Mouse (Mus musculus) megakaryocyte progenitor cell, adult 5-6 weeks (primary cell): ENCODE measurements around the gene Arhgap18. TPM values are rescaled to one million over a fixed set of nuclear protein-coding genes. Genes with fewer than 3 reads are reported as not detected.

Source experiments
- ATAC-seq: replicated peaks from 2 replicates; pipeline ENCODE4 v1.8.0; 2016; ENCODE audit warnings: mild to moderate bottlenecking, moderate TSS enrichment, inconsistent platforms; ENCODE audit not compliant: poor library complexity
- total RNA-seq, 2 experiments: library from RNA; stranded (forward) in 1 of 2; stranded (reverse) in 1 of 2; fragments of 157-497, 149-512 nt in 1 of 2; fragments of 200-1000 nt in 1 of 2; gene quantifications; 2 replicates each; pipeline versions ENCODE4 v1.2.3 to v1.2.4; 2015 to 2017

Gene Arhgap18
- total RNA-seq, 2 experiments from 2014 or later: 34.6 to 36.9 TPM

- no peak; the same call in 1 of the 2 replicates for ATAC-seq
Observed at GRCm38 (mm10) chr10:26827315-26827714, 74.1 kb downstream of the Arhgap18 start.

GRCm38 (mm10) chr10:26828412-26829137, 75.4 kb downstream of the Arhgap18 start:
- peak; percentile 54 for ATAC-seq

- no peak for ATAC-seq
Observed at GRCm38 (mm10) chr10:26832068-26832467, 78.8 kb downstream of the Arhgap18 start.

- no peak for ATAC-seq
Observed at GRCm38 (mm10) chr10:26832669-26833249, 79.5 kb downstream of the Arhgap18 start.

GRCm38 (mm10) chr10:26833393-26833792, 80.2 kb downstream of the Arhgap18 start:
- no peak for ATAC-seq

- no peak for ATAC-seq
Observed at GRCm38 (mm10) chr10:26849311-26849710, 96.1 kb downstream of the Arhgap18 start.

- ATAC-seq: no peak
Observed at GRCm38 (mm10) chr10:26849854-26850253, 96.6 kb downstream of the Arhgap18 start.

GRCm38 (mm10) chr10:26854556-26855100, 101.4 kb downstream of the Arhgap18 start:
- no peak for ATAC-seq

GRCm38 (mm10) chr10:26855851-26856535, 102.8 kb downstream of the Arhgap18 start:
- no peak for ATAC-seq

- ATAC-seq: no peak
Observed at GRCm38 (mm10) chr10:26857583-26857982, 104.4 kb downstream of the Arhgap18 start.

- no peak for ATAC-seq
Observed at GRCm38 (mm10) chr10:26858537-26858936, 105.3 kb downstream of the Arhgap18 start.

- ATAC-seq: no peak
Observed at GRCm38 (mm10) chr10:26861231-26861630, 108.0 kb downstream of the Arhgap18 start.

GRCm38 (mm10) chr10:26862207-26862606, 109.0 kb downstream of the Arhgap18 start:
- ATAC-seq: no peak

GRCm38 (mm10) chr10:26863982-26864381, 110.8 kb downstream of the Arhgap18 start:
- ATAC-seq: no peak

- no peak for ATAC-seq
Observed at GRCm38 (mm10) chr10:26870802-26871201, 117.6 kb downstream of the Arhgap18 start.

GRCm38 (mm10) chr10:26877309-26877708, 124.1 kb downstream of the Arhgap18 start:
- no peak for ATAC-seq

- ATAC-seq: no peak
Observed at GRCm38 (mm10) chr10:26878924-26879600, 125.8 kb downstream of the Arhgap18 start.

- no peak for ATAC-seq
Observed at GRCm38 (mm10) chr10:26884949-26885348, 131.7 kb downstream of the Arhgap18 start.

- no peak for ATAC-seq
Observed at GRCm38 (mm10) chr10:26889226-26889625, 136.0 kb downstream of the Arhgap18 start.

- ATAC-seq: no peak
Observed at GRCm38 (mm10) chr10:26889754-26890153, 136.5 kb downstream of the Arhgap18 start.
